ENCODE assay signal across 15 mouse cellular contexts in the genomic region with DNA sequence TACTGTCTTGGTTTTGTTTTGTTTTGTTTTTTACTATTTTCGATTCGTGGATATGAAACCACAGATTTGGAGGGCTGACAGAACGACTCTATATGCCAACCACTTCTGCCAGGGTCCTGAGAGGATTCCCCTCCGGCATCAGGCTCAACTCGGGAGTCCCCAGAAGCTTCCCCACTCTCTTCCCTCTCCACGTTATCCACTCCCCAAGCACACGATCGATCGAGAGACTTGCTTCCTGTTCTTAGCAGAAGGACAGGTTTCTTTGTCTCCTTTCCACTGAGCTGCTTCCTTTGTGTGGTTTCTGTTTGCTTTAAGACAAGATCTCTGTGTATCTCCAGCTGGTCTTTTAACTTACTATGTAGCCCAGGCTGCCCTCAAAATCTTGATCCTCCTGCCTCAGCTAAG.
DNase-seq lines count a peak whose midpoint lies in the region; ATAC-seq and TF ChIP-seq lines count a peak whose summit lies in the region.
"Had no signal": no experiment of that assay in that cellular context is flagged by ENCODE, and none has a peak within 500 bp of the region (broad histone marks: within the 10 kb centered on the region; RNA-seq: fewer than 3 reads in every experiment).

No protein-coding gene starts in this region.

- H3K4me2 ChIP-seq in CH12.LX (ENCODE audit: insufficient read depth, low read depth, poor library complexity, severe bottlenecking), result peak overlapping the region; percentile 64
- H3K4me2 ChIP-seq: embryonic facial prominence, embryonic 15.5 days; forebrain, embryonic 12.5 days; liver, embryonic 13.5 days; neural tube, embryonic 12.5 days had no signal

- 0 out of 2 replicates have a peak, but pooled peaks have one; percentile 39 for ATAC-seq in megakaryocyte progenitor cell, adult 5-6 weeks (replicated peaks; ENCODE audit: poor library complexity)

- in situ Hi-C loops in CH12.LX (cut with MboI; ENCODE audit: low pct_ligation_motif_present, low pct_unique_long_range_greater_than_20kb, low sequenced_read_pairs), result no loop called here

- no peak for TF ChIP-seq RAD21 in CH12.LX (IDR thresholded peaks at IDR 0.05; ENCODE audit: low read depth, low read length)

- no peak overlapping the region for H3K9ac ChIP-seq in CH12.LX (ENCODE audit: insufficient read depth, low read depth)
- H3K9ac ChIP-seq: embryonic facial prominence, embryonic 15.5 days; forebrain, embryonic 12.5 days; liver, embryonic 13.5 days; neural tube, embryonic 12.5 days had no signal

- H3K36me3 ChIP-seq in CH12.LX (replicated peaks in 1 of 2; ENCODE audit: control insufficient read depth in 1 of 2, insufficient read depth in 1 of 2, low read length in 1 of 2), result peaks cover 0 to 56% of the 10 kb centered on the region in 2 experiments
- H3K36me3 ChIP-seq: forebrain, embryonic 12.5 days; liver, embryonic 13.5 days had no signal

- TF ChIP-seq CTCF in CH12.LX (conservative IDR thresholded peaks at IDR 0.05 in 1 of 2, IDR thresholded peaks at IDR 0.05 in 1 of 2; ENCODE audit: low read depth in 2 of 2, low read length in 2 of 2), result no peak

- TF ChIP-seq POLR2A in CH12.LX (IDR thresholded peaks at IDR 0.05; ENCODE audit: low read depth, low read length), result no peak

- no peak overlapping the region for H3K4me3 ChIP-seq in CH12.LX (replicated peaks in 1 of 3; ENCODE audit: low read depth in 2 of 3, low read length in 2 of 3, poor library complexity in 1 of 3)
- H3K4me3 ChIP-seq: embryonic facial prominence, embryonic 15.5 days; forebrain, embryonic 12.5 days; heart, adult 2 months; liver, embryonic 13.5 days; megakaryocyte, embryonic 14.5 days; neural tube, embryonic 12.5 days had no signal

- no peaks in the 10 kb centered on the region for H3K9me3 ChIP-seq in CH12.LX (replicated peaks; ENCODE audit: low read length)
- H3K9me3 ChIP-seq: embryonic facial prominence, embryonic 15.5 days; forebrain, embryonic 12.5 days; liver, embryonic 13.5 days; megakaryocyte, embryonic 14.5 days; neural tube, embryonic 12.5 days had no signal

- peaks cover 5 to 26% of the 10 kb centered on the region in 2 experiments; a peak in 3 of 4 replicates for H3K4me1 ChIP-seq in CH12.LX (ENCODE audit: control insufficient read depth in 1 of 2, insufficient read depth in 2 of 2)
- H3K4me1 ChIP-seq: liver, embryonic 13.5 days; megakaryocyte, embryonic 14.5 days; neural tube, embryonic 12.5 days had no signal

- intact Hi-C loops in left cerebral cortex, postnatal 14 days (cut with DNase I), result no loop called here

- no peaks in the 10 kb centered on the region for H3K79me2 ChIP-seq in CH12.LX (replicated peaks; ENCODE audit: control insufficient read depth, extremely low read depth, insufficient read depth, poor library complexity, severe bottlenecking)

- H3K27me3 ChIP-seq in CH12.LX (replicated peaks), result no peaks in the 10 kb centered on the region
- H3K27me3 ChIP-seq: embryonic facial prominence, embryonic 15.5 days; liver, embryonic 13.5 days; megakaryocyte, embryonic 14.5 days; neural tube, embryonic 12.5 days had no signal

- DNase-seq in spleen, postnatal 36 days (ENCODE audit: low spot score in 2 of 2), result peak; percentile 45 to 53
- DNase-seq in spleen, adult 18-20 months, result no peak
- no peak for DNase-seq in CH12.LX (ENCODE audit: extremely low read depth)
- no peak for DNase-seq in adrenal gland, postnatal 36 days
- no peak for DNase-seq in frontal cortex, postnatal 10 days (ENCODE audit: low spot score in 2 of 2)
- DNase-seq in left cerebral cortex, postnatal 14 days (ENCODE audit: low spot score in 2 of 2), result no peak
- DNase-seq: cerebellum, adult 8-10 months; heart, adult 2 months; kidney, adult 2 months; liver, embryonic 13.5 days had no signal

- no peak for TF ChIP-seq EP300 in CH12.LX (IDR thresholded peaks at IDR 0.05; ENCODE audit: low read length)

- H3K27ac ChIP-seq in CH12.LX (ENCODE audit: insufficient read depth, low read depth), result no peak overlapping the region
- H3K27ac ChIP-seq: embryonic facial prominence, embryonic 15.5 days; forebrain, embryonic 12.5 days; heart, adult 2 months; liver, embryonic 13.5 days; neural tube, embryonic 12.5 days had no signal

- dilution Hi-C loops in CH12.LX (cut with MboI; ENCODE audit: extremely low pct_ligation_motif_present, extremely low pct_unique_long_range_greater_than_20kb, low sequenced_read_pairs), result no loop called here

TF ChIP-seq in CH12.LX, 34 proteins besides CTCF, POLR2A, EP300 and RAD21:
- TF ChIP-seq BHLHE40 (IDR thresholded peaks at IDR 0.05; ENCODE audit: low read depth, low read length), result 0 out of 2 replicates have a peak, but pooled peaks have one; percentile 12
- TF ChIP-seq PAX5 (IDR thresholded peaks at IDR 0.05; ENCODE audit: low read length), result no peak

Comparison
In these comparisons a context has a peak if more than half of its experiments do, and no peak if none do; other contexts are left out.
1. DNase-seq: peak in spleen, postnatal 36 days (2 of 2); none in spleen, adult 18-20 months (0 of 2), CH12.LX (single experiment), adrenal gland, postnatal 36 days (0 of 2), frontal cortex, postnatal 10 days (0 of 2) and left cerebral cortex, postnatal 14 days (0 of 2).